Mouse (Mus musculus): Measurements from ENCODE around the gene Stim2. TPM values are rescaled to one million over a fixed set of nuclear protein-coding genes. Genes with fewer than 3 reads are reported as not detected.

Stim2 gene
- 11.3 and 16.9 TPM in 2 replicates for polyA plus RNA-seq (2015; fragmentation: Nextera tagmentation; extraction: Ambion mirVana)

DNA sequence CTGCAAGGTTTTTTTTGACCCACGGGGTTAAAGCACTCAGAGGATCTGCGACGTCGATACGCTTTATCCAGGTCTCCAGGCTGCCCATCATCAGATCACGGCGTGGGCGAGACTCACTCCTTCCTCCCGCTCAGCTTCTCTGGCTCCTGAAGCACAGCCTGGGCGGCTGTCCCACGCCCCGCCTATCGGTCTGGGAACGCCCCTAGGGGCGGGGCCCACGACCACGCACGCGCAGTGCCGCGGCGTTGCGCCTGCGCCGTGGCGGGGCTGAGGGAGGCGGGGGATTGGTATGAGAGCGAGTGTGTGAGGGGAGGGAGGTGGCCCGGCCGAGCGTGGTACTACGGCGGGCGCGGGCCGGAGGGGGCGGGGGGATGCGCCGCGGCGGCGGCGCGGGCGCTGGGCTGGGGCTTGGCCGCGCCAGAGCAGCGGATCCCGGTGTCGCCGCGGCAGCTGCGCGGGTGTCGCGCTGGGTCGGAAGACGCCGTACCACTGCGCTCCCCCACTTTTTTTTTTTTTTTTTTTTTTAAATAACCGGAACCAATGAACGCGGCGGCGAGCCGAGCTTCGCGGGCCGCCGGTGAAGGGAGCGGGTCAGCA is at the start of gene Stim2:
Gene Stim2 (plus strand): TSS at position 354 of the 597 bp plus-strand sequence.
- Histone ChIP-seq H3K27ac (peak within 1 kb of the TSS; percentile 96), H3K4me3 (peak within 1 kb of the TSS; percentile 98), H3K4me2 (peak within 1 kb of the TSS; percentile 72), H3K9me3 (replicated peaks) (no peaks in the 10 kb centered on the region), H3K4me1 (replicated peaks) (peaks cover 26% of the 10 kb centered on the region), H3K36me3 (no peaks in the 10 kb centered on the region), H3K9ac (peak within 1 kb of the TSS; percentile 89), H3K27me3 (no peaks in the 10 kb centered on the region)
- WGBS = under 1% methylated on average over 70 of the region's 71 CpGs
- peak; percentile 95 for ATAC-seq (replicated peaks; ENCODE audit: insufficient number of reproducible peaks, insufficient read depth, low FRiP score, low read depth)

DNA sequence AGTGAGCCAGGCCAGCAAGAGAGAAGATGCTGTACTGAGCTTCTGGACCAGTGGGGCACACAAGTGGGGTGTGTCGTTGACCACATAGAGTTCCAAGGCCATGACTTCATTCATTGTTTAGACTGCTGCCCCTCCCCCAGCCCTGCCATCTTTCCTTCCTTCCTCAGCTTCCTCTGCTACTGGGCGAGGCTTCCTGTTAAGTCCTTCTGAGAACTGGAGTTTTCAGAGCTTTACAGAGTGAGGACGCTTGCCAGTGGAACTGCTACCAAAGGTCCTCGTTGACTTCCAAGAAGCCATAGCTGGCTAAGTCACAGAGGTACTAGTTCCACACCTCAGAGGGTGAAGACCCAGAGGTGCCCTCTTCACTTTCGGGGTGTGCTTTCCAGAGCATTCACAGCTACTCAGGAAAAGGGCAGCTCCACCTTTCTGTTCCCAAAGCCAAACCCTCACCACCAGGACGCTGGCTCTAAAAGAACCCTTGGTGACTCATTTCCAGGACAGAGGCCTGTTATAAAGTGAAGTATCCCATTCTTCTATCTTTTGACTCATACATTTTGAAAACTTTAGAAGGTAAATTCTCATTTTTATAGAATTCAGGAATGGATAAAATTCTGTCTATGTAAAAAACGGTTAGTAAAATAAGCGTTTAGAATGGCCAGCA is 49.6 kb upstream of the Stim2 start:
- Histone ChIP-seq H3K27me3 (no peaks in the 10 kb centered on the region), H3K9me3 (replicated peaks) (no peaks in the 10 kb centered on the region), H3K9ac (no peak overlapping the region), H3K4me1 (replicated peaks) (peaks cover 22% of the 10 kb centered on the region), H3K4me3 (no peak overlapping the region), H3K36me3 (no peaks in the 10 kb centered on the region), H3K27ac (peak overlapping the region; percentile 57), H3K4me2 (no peak overlapping the region)
- WGBS = 64% methylated on average over 8 of the region's 8 CpGs
- 0 out of 2 replicates have a peak, but pooled peaks have one; percentile 35 for ATAC-seq (replicated peaks; ENCODE audit: insufficient number of reproducible peaks, insufficient read depth, low FRiP score, low read depth)

DNA sequence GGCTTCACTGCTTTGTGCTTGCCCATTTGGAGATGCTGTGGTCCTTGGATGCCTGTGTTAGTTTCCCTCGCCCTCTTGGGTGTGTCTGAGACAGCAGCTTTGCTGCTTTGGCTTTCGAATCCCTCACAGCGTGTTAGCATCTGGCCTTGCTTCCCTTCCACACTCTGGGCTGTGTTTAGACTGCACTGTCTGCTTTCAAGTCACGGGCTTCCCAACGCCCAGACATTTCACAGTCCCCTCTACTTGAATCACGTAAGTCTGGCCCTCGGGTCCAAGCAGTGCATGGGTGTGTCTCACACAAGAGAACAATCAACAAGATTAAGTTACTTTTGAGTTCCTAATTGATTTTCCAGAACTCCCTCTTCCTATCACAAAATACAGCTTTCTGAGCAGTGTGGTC is 48.1 kb upstream of the Stim2 start:
- Histone ChIP-seq H3K4me2 (no peak overlapping the region), H3K9ac (no peak overlapping the region), H3K27me3 (no peaks in the 10 kb centered on the region), H3K36me3 (no peaks in the 10 kb centered on the region), H3K9me3 (replicated peaks) (no peaks in the 10 kb centered on the region), H3K4me3 (no peak overlapping the region), H3K4me1 (replicated peaks) (peaks cover 22% of the 10 kb centered on the region), H3K27ac (peak overlapping the region; percentile 29)
- WGBS = 41% methylated on average over 7 of the region's 7 CpGs
- 0 out of 2 replicates have a peak, but pooled peaks have one; percentile 6 for ATAC-seq (replicated peaks; ENCODE audit: insufficient number of reproducible peaks, insufficient read depth, low FRiP score, low read depth)

DNA sequence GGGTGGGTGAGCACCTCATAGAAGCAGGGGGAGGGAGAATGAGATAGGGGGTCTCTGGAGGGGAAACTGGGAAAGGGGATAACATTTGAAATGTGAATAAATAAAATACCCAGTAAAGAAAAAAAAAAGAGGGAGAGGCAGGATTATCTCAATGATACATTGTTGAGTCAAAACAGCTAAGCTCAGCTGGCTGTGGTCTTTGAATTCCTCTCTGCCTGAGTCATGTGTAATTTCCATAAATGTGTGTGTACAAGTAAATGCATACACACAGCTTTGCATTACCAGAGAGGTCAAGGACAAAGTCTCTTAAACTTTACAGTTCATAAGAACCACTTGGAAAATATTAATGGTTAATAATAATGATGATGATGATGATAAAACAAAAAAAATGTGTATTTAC is 45.1 kb upstream of the Stim2 start:
- Histone ChIP-seq H3K27ac (no peak overlapping the region), H3K36me3 (no peaks in the 10 kb centered on the region), H3K4me1 (replicated peaks) (peaks cover 15% of the 10 kb centered on the region), H3K9ac (no peak overlapping the region), H3K27me3 (no peaks in the 10 kb centered on the region), H3K9me3 (replicated peaks) (no peaks in the 10 kb centered on the region), H3K4me2 (no peak overlapping the region), H3K4me3 (no peak overlapping the region)
- ATAC-seq (replicated peaks; ENCODE audit: insufficient number of reproducible peaks, insufficient read depth, low FRiP score, low read depth) = no peak

DNA sequence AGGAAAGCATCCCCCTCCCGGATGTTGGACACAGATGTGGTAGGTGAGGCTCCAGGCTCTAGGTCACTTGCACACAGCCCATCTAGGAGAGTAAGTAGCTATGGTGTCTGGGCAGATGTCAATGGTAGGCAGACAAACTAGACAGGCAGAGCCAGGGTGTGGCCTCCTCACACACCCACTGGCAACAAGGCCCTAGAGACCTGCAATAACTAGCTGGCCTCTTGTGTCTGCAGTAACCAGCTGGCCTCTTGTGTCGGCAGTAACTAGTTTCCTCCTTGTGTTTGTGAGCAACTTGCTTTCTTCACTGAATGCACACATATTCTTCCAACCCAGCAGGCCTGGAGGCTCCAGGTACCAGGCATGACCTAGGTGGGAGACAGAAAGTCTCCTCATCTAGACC is 44.5 kb upstream of the Stim2 start:
- H3K27me3 ChIP-seq = no peaks in the 10 kb centered on the region
- no peaks in the 10 kb centered on the region for H3K36me3 ChIP-seq
- WGBS = 86% methylated on average over 2 of the region's 2 CpGs
- ATAC-seq (replicated peaks; ENCODE audit: insufficient number of reproducible peaks, insufficient read depth, low FRiP score, low read depth) = no peak
- peaks cover 10% of the 10 kb centered on the region for H3K4me1 ChIP-seq (replicated peaks)
- H3K27ac ChIP-seq = no peak overlapping the region
- no peak overlapping the region for H3K4me2 ChIP-seq
- H3K9ac ChIP-seq = no peak overlapping the region
- H3K4me3 ChIP-seq = no peak overlapping the region
- no peaks in the 10 kb centered on the region for H3K9me3 ChIP-seq (replicated peaks)

DNA sequence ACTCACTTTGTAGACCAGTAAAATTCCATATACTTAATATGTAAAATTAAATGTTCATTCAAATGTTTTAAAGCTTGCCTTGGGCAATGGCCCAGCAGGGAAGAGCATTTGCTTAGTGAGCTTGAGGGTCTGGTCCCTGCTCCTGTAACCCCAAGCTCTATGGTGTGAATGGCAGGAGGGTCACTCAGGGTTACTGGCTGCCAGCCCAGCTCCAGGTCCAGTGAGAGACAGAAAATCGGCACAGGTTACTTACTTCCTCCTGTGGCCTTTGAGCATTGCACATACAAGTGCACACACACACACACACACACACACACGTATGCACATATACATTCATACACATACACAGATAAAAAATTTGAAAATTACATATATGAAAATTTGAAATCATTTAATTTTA is 42.3 kb upstream of the Stim2 start:
- no peak overlapping the region for H3K9ac ChIP-seq
- no peak overlapping the region for H3K4me2 ChIP-seq
- H3K27me3 ChIP-seq = no peaks in the 10 kb centered on the region
- H3K9me3 ChIP-seq (replicated peaks) = no peaks in the 10 kb centered on the region
- no peaks in the 10 kb centered on the region for H3K36me3 ChIP-seq
- no peak overlapping the region for H3K27ac ChIP-seq
- no peak for ATAC-seq (replicated peaks; ENCODE audit: insufficient number of reproducible peaks, insufficient read depth, low FRiP score, low read depth)
- H3K4me1 ChIP-seq (replicated peaks) = 0 out of 2 replicates have a peak, but pooled peaks cover 3% of the 10 kb centered on the region
- no peak overlapping the region for H3K4me3 ChIP-seq
- WGBS = 81% methylated on average over 2 of the region's 2 CpGs

DNA sequence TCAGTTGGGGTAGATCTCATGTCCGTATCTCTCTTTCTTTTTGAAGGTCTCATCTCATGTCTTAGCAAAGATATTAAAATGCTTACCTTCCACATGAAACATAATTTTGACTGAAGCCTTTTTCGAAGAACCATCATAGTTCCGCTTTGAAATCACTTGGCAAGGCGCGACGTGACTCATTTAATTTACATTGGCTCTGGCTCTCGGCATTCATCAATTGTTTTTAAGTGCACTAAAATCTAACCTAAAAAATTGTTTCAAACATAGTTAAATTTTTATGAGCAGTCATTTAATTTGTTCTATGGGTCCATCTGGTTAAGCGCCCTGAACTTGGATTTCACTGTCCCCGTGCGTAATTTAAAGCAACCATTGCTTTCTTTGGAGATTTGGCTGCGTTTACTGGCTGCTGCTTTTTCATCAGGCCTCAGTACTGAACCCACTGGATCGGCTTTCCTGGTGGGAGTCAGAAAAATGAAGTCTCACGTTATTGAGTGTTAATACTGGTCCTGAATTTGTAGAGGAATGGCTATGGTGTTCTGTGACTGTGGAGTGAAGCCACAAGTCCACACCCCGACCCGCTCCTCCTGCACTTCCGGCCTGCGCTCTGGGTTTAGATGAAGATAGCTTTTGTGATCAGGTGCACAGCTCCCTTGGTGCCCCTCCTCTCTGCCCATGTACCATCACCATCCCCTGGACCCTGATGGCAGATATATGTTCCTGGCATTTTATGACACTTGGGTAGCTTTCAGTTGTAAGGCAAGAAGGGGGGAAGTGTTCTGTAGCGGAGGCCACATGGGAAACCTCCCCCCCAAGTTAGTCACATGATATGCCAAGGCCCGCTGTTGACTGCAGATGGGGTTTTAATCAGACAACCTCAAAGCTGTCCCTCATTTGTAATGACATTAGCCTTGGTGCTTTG is 41.6 kb upstream of the Stim2 start:
- no peaks in the 10 kb centered on the region for H3K27me3 ChIP-seq
- H3K36me3 ChIP-seq = no peaks in the 10 kb centered on the region
- no peak for ATAC-seq (replicated peaks; ENCODE audit: insufficient number of reproducible peaks, insufficient read depth, low FRiP score, low read depth)
- H3K4me3 ChIP-seq = no peak overlapping the region
- H3K9me3 ChIP-seq (replicated peaks) = no peaks in the 10 kb centered on the region
- WGBS = 82% methylated on average over 19 of the region's 19 CpGs
- no peak overlapping the region for H3K9ac ChIP-seq
- no peak overlapping the region for H3K27ac ChIP-seq
- H3K4me1 ChIP-seq (replicated peaks) = 0 out of 2 replicates have a peak, but pooled peaks cover 3% of the 10 kb centered on the region
- no peak overlapping the region for H3K4me2 ChIP-seq

DNA sequence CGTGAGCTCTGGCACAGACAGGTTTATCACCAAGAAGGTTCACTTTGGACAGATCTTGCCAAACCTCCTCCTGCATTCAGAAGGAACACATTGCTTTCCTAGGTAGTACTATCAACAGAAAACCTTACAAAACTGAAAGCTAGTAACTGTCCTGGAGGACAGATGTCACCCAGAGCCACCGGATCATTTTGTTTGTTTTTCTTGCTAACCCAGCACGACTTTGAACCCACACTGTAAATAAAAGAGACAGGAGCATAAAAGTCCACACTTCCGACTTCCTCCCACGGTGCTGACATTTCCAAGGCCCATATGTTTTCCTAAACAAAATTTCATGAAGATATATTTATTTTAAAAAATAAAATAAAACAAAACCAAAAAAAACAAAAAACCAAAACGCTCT is 41.0 kb upstream of the Stim2 start:
- Histone ChIP-seq H3K9me3 (replicated peaks) (no peaks in the 10 kb centered on the region), H3K36me3 (no peaks in the 10 kb centered on the region), H3K4me2 (no peak overlapping the region), H3K4me1 (replicated peaks) (0 out of 2 replicates have a peak, but pooled peaks cover 3% of the 10 kb centered on the region), H3K27me3 (no peaks in the 10 kb centered on the region), H3K4me3 (no peak overlapping the region), H3K27ac (no peak overlapping the region), H3K9ac (no peak overlapping the region)
- WGBS = 50% methylated on average over 6 of the region's 6 CpGs
- ATAC-seq (replicated peaks; ENCODE audit: insufficient number of reproducible peaks, insufficient read depth, low FRiP score, low read depth) = no peak

DNA sequence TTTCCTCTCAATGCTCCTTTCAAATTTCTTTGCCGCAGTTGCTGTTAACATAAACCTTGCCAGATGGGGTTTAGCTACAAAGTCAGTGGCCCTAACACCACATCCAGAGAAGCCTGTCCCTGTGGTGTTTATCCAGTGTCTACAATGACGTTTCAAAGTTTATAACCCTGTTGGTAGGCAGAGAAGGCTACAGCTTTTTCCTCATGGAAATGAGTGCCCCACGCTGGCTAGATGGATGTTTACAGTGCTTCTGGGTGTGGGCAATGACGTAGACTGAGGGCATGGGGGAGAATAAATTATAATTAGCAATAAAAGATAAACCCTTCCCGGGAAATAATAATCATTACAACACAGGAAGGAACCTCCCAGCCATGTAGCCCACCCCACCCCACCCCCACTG is 37.1 kb upstream of the Stim2 start:
- H3K4me3 ChIP-seq = no peak overlapping the region
- 46% methylated on average over 5 of the region's 5 CpGs for WGBS
- H3K27ac ChIP-seq = no peak overlapping the region
- no peak overlapping the region for H3K9ac ChIP-seq
- H3K27me3 ChIP-seq = no peaks in the 10 kb centered on the region
- no peaks in the 10 kb centered on the region for H3K9me3 ChIP-seq (replicated peaks)
- H3K36me3 ChIP-seq = no peaks in the 10 kb centered on the region
- no peaks in the 10 kb centered on the region for H3K4me1 ChIP-seq (replicated peaks)
- H3K4me2 ChIP-seq = no peak overlapping the region
- ATAC-seq (replicated peaks; ENCODE audit: insufficient number of reproducible peaks, insufficient read depth, low FRiP score, low read depth) = no peak

DNA sequence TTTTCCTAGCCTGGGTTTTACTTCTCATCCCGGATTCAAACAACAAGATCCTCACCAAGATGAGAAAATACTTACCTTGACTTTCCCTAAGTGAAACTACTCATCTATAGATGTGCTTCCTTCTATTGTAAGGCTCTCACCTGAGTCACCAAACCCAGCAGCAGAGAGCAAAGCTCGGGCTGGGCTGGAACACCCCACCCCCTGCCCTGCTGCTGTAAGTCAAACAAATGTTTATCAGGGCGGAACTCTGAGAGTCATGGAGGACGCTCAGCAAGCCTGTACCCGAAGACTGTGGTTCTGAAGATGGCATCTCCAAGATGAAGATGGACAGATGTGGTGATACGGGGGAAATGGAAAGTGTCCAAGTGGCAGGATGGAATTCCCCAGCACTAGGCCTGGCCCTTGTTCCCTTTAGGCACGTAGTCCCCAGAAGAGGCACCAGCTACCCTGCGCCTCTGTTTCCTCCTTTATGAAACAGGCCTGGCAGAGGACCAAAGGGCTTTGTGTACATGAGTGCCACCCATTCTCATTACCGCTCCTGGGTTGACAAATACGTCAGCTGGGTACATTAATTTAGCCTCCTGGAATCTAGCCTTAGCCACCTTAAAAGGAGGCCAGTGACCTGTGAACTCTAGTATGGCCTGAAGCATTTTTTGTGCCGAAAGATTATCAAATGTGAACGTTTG is 36.3 kb upstream of the Stim2 start:
- no peak overlapping the region for H3K9ac ChIP-seq
- no peak for ATAC-seq (replicated peaks; ENCODE audit: insufficient number of reproducible peaks, insufficient read depth, low FRiP score, low read depth)
- no peaks in the 10 kb centered on the region for H3K9me3 ChIP-seq (replicated peaks)
- no peaks in the 10 kb centered on the region for H3K36me3 ChIP-seq
- H3K27ac ChIP-seq = no peak overlapping the region
- no peaks in the 10 kb centered on the region for H3K27me3 ChIP-seq
- H3K4me2 ChIP-seq = no peak overlapping the region
- no peaks in the 10 kb centered on the region for H3K4me1 ChIP-seq (replicated peaks)
- WGBS = 68% methylated on average over 12 of the region's 12 CpGs
- H3K4me3 ChIP-seq = no peak overlapping the region

DNA sequence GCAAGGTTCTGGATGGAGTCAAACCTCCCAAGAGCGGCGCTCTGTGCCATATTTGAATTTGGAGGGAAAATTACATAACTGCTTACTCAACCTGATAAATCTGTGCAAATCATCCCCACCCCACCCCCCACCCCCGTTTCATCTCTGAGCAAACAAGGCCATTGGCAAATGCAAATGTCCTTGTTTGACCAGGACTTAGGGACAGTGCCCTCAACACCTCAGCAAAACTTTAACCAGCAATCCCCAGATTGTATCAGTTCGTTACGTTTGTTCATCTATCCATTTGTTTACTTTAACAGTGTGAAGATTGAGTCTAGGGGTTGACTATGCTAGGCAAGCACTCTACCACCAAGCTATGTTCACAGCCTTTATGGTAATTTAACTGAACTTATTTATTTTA is 32.6 kb upstream of the Stim2 start:
- Histone ChIP-seq H3K36me3 (no peaks in the 10 kb centered on the region), H3K4me3 (no peak overlapping the region), H3K9me3 (replicated peaks) (no peaks in the 10 kb centered on the region), H3K27me3 (no peaks in the 10 kb centered on the region), H3K4me2 (no peak overlapping the region), H3K27ac (no peak overlapping the region), H3K9ac (no peak overlapping the region), H3K4me1 (replicated peaks) (peaks cover 7% of the 10 kb centered on the region)
- ATAC-seq (replicated peaks; ENCODE audit: insufficient number of reproducible peaks, insufficient read depth, low FRiP score, low read depth) = no peak
- WGBS = 91% methylated on average over 5 of the region's 5 CpGs

Measured in heart, embryonic 15.5 days (tissue).